12 mouse cellular contexts compared by ENCODE assay signal in genomic region chr4:47936470-47937125, GRCm38 (mm10).
"Had no signal": no experiment of that assay in that cellular context is flagged by ENCODE, and none has a peak within 500 bp of the region (broad histone marks: within the 10 kb centered on the region; RNA-seq: fewer than 3 reads in every experiment).

No protein-coding gene starts in this region.

- H3K36me3 ChIP-seq: limb, embryonic 12.5 days; liver, embryonic 13.5 days; lung, embryonic 15.5 days; midbrain, embryonic 13.5 days; neural tube, embryonic 12.5 days had no signal

- H3K4me1 ChIP-seq: limb, embryonic 12.5 days; liver, embryonic 13.5 days; lung, embryonic 15.5 days; midbrain, embryonic 13.5 days; neural tube, embryonic 12.5 days had no signal

- H3K9ac ChIP-seq: limb, embryonic 12.5 days; liver, embryonic 13.5 days; liver, postnatal 0 days; lung, embryonic 15.5 days; midbrain, embryonic 13.5 days; neural tube, embryonic 12.5 days had no signal

- H3K4me3 ChIP-seq: limb, embryonic 12.5 days; liver, embryonic 13.5 days; lung, embryonic 15.5 days; midbrain, embryonic 13.5 days; neural tube, embryonic 12.5 days had no signal

- H3K27ac ChIP-seq: kidney, postnatal 0 days; limb, embryonic 12.5 days; liver, embryonic 13.5 days; lung, embryonic 15.5 days; midbrain, embryonic 13.5 days; neural tube, embryonic 12.5 days had no signal

- H3K27me3 ChIP-seq: limb, embryonic 12.5 days; liver, embryonic 13.5 days; lung, embryonic 15.5 days; midbrain, embryonic 13.5 days; neural tube, embryonic 12.5 days had no signal

- DNase-seq: kidney, adult 9 months; kidney, postnatal 4 days; liver; liver, embryonic 13.5 days; liver, postnatal 0 days; thymus, postnatal 4 days had no signal

- H3K4me2 ChIP-seq: limb, embryonic 12.5 days; liver, embryonic 13.5 days; lung, embryonic 15.5 days; midbrain, embryonic 13.5 days; neural tube, embryonic 12.5 days had no signal

- ATAC-seq: inflammation-experienced regulatory T-cells, adult 6 months; liver, postnatal 0 days; midbrain, embryonic 13.5 days had no signal

- H3K9me3 ChIP-seq: lung, embryonic 15.5 days; midbrain, embryonic 13.5 days; neural tube, embryonic 12.5 days had no signal
